Mouse (Mus musculus): ENCODE data around the gene Il18r1.

GRCm38 (mm10) chr1:40473640-40474039 lies 8.3 kb downstream of the Il18r1 start:
- TF ChIP-seq POLR2A (IDR thresholded peaks at IDR 0.05; ENCODE audit: control insufficient read depth, extremely low read depth, insufficient read depth, low read length, poor library complexity) (no peak), CTCF (IDR thresholded peaks at IDR 0.05; ENCODE audit: borderline replicate concordance, control insufficient read depth, extremely low read depth, insufficient read depth, low read length, poor library complexity) (no peak)

All from thymus, adult 2 months (tissue).